Mouse (Mus musculus) layer of hippocampus, adult 9-10 months (tissue): ENCODE results near the gene Scd1.

Experiments
- DNase-seq: peaks from one replicate; pipeline ENCODE4 v3.0.0; 2022; ENCODE audit warnings: low spot score

The Scd1 gene

DNA sequence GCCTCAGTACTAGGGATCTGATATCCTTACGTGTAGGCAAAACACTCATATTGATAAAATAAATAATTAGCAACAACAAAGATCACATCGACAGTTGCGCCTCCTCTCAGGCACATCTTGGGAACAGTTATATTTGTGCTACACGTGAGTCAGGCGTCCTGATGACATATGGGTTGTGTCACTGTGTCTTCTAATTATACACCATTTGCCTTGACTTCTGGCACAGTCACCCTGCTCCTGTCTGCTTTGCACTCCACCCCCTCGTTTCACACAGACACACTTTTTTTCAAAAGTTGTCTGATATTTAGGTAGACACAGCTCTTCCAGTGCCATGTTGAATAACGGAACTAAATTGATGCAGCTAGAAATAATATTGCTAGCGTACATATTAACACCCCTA, 43.6 kb downstream of the Scd1 start:
- peak; percentile 30 for DNase-seq

DNA sequence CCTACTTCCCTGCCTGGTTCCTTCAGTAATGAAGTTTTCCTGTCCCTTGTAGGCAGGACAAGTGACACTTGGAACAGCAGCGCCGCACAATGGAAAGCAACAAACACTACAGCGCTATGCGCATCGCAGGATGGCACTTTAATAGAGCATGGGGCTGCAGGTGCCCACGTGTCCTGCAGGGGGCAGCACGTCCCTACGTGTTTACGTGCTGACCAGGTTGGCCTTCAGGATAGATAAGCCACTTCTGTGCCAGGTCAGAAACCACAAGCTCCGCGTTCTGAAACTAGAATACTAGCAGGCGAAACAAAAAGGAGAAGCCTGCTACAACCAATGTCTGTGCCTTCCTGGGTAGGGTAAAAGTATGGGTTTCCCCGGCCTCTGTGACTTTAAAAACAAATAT, 44.1 kb downstream of the Scd1 start:
- peak; percentile 55 for DNase-seq

DNA sequence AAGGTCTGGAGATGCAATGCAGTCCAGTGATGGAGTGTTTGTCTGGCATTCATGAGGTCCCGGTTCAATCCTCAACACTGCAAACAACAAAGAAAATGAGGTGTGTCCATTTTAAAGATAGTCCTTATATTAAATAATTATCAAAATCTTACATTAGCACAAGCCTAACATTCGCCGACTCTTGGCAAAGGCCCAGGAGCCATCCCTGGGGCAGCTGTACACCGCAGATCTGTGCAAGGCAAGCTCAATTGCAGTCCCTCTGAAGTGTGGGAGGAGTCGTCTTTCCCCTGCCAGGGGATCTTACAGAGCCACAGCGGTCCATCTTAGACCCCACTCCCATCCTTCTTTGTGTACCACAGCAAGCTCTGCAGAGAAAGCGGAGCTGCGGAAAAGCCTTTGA, 49.0 kb downstream of the Scd1 start:
- DNase-seq: no peak

DNA sequence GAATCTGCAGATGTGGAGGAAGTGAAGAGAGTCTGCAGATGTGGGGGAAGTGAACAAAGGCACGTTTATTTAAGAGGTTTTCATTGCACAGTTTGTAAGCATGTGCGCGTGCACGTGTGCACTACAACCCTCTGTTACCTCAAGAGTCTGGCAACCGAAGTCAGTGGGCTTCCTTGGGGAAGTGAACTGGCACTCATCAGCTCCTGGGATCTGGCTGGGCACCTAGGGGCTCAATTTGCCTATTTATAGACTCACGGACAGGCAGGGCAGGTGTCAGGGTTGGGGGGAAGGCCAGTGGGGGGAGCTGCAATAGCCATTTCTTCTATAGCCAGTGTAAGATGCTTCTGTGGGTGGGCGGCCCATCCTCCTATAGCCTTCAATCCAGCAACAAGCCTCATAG, 55.9 kb downstream of the Scd1 start:
- DNase-seq: no peak

DNA sequence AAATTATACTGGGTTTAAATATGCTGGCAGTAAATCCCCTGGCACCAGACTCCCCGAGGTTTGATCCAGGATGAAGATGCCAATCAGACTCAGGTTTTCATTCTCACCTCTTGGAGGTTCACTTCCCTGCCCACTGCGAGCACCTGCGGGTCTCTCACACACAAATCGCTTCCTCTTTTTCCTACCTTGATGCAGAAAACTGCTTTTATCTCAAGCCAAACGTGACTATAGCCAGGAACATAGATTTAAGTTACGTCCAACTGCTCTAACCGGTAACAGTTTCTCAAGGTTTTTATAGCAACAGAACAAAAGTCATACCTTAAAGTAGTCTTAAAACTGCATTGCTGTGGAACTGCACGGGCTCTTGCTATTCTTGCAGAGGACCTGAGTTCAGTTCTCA, 58.0 kb downstream of the Scd1 start:
- DNase-seq: no peak
